Mouse (Mus musculus): ENCODE measurements around the gene Ern1.

- no peak for TF ChIP-seq CTCF (IDR thresholded peaks at IDR 0.05; ENCODE audit: borderline replicate concordance, extremely low read depth, insufficient read depth, insufficient read length)
- TF ChIP-seq POLR2A (IDR thresholded peaks at IDR 0.05; ENCODE audit: borderline replicate concordance, extremely low read depth, insufficient read depth, insufficient read length, poor library complexity, severe bottlenecking) = no peak
Observed at GRCm38 (mm10) chr11:106515079-106515745, 27.6 kb upstream of the Ern1 start.
